15 mouse cellular contexts compared by ENCODE assay signal in genomic region chr9:34770951-34771350, GRCm38 (mm10).
"Had no signal": no experiment of that assay in that cellular context is flagged by ENCODE, and none has a peak within 500 bp of the region (broad histone marks: within the 10 kb centered on the region; RNA-seq: fewer than 3 reads in every experiment).

No protein-coding gene starts in this region.

- DNase-seq: kidney, adult 9 months; kidney, postnatal 4 days; liver; liver, embryonic 13.5 days; liver, postnatal 0 days; lung, postnatal 14 days; retina, postnatal 1 day; right cerebral cortex, postnatal 4 days; spleen, adult 18-20 months; thymus, adult 18-20 months; thymus, postnatal 14 days had no signal

- H3K27ac ChIP-seq: kidney, postnatal 0 days; limb, embryonic 12.5 days; liver, embryonic 13.5 days; lung, embryonic 15.5 days; midbrain, embryonic 12.5 days had no signal

- H3K4me3 ChIP-seq: limb, embryonic 12.5 days; liver, embryonic 13.5 days; lung, embryonic 15.5 days; midbrain, embryonic 12.5 days had no signal
